Mouse (Mus musculus) lung, postnatal 0 days (tissue): ENCODE data around the gene Dach1. TPM values are rescaled to one million over a fixed set of nuclear protein-coding genes. Genes with fewer than 3 reads are reported as not detected.

ENCODE experiments used
- ATAC-seq: fragments of 200-750 bp; cut with Nextera tagmentation; 2 replicates; pipeline ENCODE4 v1.8.0; 2017; ENCODE audit warnings: moderate library complexity
- DNase-seq: peaks from one replicate; pipeline ENCODE4 v3.0.0-alpha.2; 2016; ENCODE audit warnings: low spot score
- H3K27ac ChIP-seq: fragments of 300-500 bp; sonication (generic); 2 replicates; pipeline ENCODE4 v1.5.1; 2014; ENCODE audit warnings: antibody characterized with exemption, mild to moderate bottlenecking, low read length, mixed read lengths
- H3K27me3 ChIP-seq: fragments of 300-500 bp; sonication (generic); replicated peaks from 2 replicates; pipeline ENCODE4 v1.6.1; 2014; ENCODE audit warnings: low read length, mixed read lengths; ENCODE audit not compliant: insufficient read depth
- H3K36me3 ChIP-seq: fragments of 300-500 bp; sonication (generic); 2 replicates; pipeline ENCODE4 v1.6.1; 2014; ENCODE audit warnings: low read length, mixed read lengths; ENCODE audit not compliant: insufficient read depth
- H3K4me1 ChIP-seq: fragments of 300-500 bp; sonication (generic); 2 replicates; pipeline ENCODE4 v1.6.1; 2014; ENCODE audit warnings: antibody characterized with exemption, low read depth, low read length, mixed read lengths; ENCODE audit not compliant: insufficient read depth
- H3K4me2 ChIP-seq: fragments of 300-500 bp; sonication (generic); replicated peaks from 2 replicates; pipeline ENCODE4 v1.6.1; 2014; ENCODE audit warnings: low read depth, mild to moderate bottlenecking, low read length, moderate library complexity, mixed read lengths
- H3K4me3 ChIP-seq: fragments of 300-500 bp; sonication (generic); 2 replicates; pipeline ENCODE4 v1.5.1; 2014; ENCODE audit warnings: low read depth, low read length
- H3K9ac ChIP-seq: fragments of 300-500 bp; sonication (generic); replicated peaks from 2 replicates; pipeline ENCODE4 v1.6.1; 2014; ENCODE audit warnings: low read depth, mild to moderate bottlenecking
- H3K9me3 ChIP-seq: fragments of 300-500 bp; sonication (generic); 2 replicates; pipeline ENCODE4 v1.6.1; 2016; ENCODE audit warnings: low read length, mixed read lengths
- CTCF ChIP-seq: IDR thresholded peaks from 2 replicates; pipeline ENCODE4 v1.5.1; 2016; ENCODE audit warnings: antibody characterized with exemption, mild to moderate bottlenecking
- EP300 ChIP-seq: IDR thresholded peaks from 2 replicates; pipeline ENCODE4 v1.6.1; 2016; ENCODE audit warnings: antibody characterized with exemption, mild to moderate bottlenecking, control low read depth
- WGBS: fragments of 180-500 bp; shearing (Covaris S2); extraction: QIAGEN DNeasy Blood & Tissue Kit; methylation state at CpG from one replicate; pipeline ENCODE4 v1.1.7; 2014; 5-methylcytosine and 5-hydroxymethylcytosine counted together
- polyA plus RNA-seq: library from polyadenylated mRNA; unstranded; fragments of >200 nt; fragmentation: Nextera tagmentation; extraction: Ambion mirVana; gene quantifications from 2 replicates; pipeline ENCODE4 v1.2.1, GENCODE M21; 2015

Gene Dach1
- polyA plus RNA-seq, 1 experiment from 2014 or later, result 4.2 TPM

DNA sequence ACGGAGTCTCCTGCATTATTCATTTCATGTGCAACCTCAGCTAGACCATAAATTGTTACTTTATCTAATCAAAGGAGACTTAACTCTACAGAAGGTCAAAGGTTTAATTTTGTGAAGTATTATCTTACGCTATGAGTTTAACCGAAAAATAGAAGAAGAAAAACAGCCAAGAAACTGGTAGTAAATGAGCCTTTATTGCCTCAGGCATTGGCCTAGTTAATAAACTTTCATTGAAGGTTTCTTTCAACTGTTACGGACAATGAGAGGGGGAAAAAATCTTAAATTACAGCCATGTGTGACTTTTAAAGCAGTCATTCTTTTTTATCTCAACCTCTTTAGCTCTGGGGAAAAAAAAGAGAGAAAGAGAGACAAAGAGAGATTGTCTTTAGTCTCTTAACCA lies 188.7 kb downstream of the Dach1 start:
- Histone ChIP-seq H3K4me2 (no peak overlapping the region), H3K27ac (no peak overlapping the region), H3K27me3 (no peaks in the 10 kb centered on the region), H3K9ac (no peak overlapping the region), H3K36me3 (no peaks in the 10 kb centered on the region), H3K4me1 (no peaks in the 10 kb centered on the region), H3K4me3 (no peak overlapping the region), H3K9me3 (no peaks in the 10 kb centered on the region)
- TF ChIP-seq CTCF, result no peak
- TF ChIP-seq EP300, result no peak
- DNase-seq, result no peak
- no peak for ATAC-seq
- 76% methylated on average over 4 of the region's 4 CpGs for WGBS

DNA sequence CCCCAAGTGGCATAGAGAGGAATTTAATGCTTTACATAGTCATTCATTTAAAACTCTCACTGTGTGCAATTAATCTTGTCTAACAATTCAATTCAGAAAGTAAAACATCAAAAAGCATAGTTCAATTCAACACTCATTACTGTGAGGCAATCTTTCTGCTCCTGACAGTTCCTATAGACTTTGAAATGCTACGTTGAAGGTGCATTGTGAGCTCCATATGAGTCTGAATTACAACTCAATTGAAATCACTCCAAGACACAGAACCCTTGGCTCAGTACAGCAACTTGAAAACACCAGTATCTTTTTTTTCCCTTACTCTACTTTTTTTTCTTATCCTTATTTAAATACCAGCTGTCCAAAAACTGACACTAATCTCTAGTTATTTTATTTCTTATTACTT lies 193.5 kb downstream of the Dach1 start:
- 53% methylated on average over 1 of the region's 1 CpGs for WGBS

GRCm38 (mm10) chr14:97975447-97975846 lies 194.1 kb downstream of the Dach1 start:
- no peak for TF ChIP-seq EP300
- TF ChIP-seq CTCF, result no peak
- WGBS, result 79% methylated on average over 7 of the region's 7 CpGs

More for the DNA sequence above, 193.5 kb downstream of the Dach1 start:
- H3K27ac ChIP-seq, result no peak overlapping the region
- no peaks in the 10 kb centered on the region for H3K9me3 ChIP-seq
- no peaks in the 10 kb centered on the region for H3K36me3 ChIP-seq
- ATAC-seq (no peak), DNase-seq (no peak)
- H3K4me2 ChIP-seq, result no peak overlapping the region
- H3K27me3 ChIP-seq, result no peaks in the 10 kb centered on the region
- H3K4me1 ChIP-seq, result no peaks in the 10 kb centered on the region
- TF ChIP-seq EP300 (no peak), CTCF (no peak)
- no peak overlapping the region for H3K4me3 ChIP-seq
- H3K9ac ChIP-seq, result no peak overlapping the region

DNA sequence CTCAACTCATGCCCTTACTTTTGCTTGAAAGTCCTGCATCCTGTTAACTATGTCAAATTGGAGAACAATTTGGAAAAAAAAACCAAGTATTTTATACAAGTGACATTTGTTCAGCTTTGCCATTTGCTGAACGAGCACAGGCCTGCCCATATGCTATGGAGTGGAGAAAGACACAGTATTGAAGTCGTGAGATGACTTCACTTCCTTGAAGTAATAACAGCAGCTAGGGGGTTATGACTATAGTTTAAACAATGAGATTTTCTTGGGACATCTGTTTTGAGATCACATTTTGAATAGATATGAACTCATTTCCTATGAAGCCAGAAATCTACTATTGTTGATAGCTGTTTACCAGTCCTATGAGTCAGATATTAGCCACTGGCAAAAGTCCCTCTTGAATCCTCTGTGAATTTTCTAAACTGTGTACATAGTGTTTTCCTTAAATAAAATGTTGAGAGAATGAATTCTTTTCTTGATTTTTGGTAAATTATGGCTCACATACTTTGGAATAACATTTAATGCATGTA lies 205.0 kb downstream of the Dach1 start:
- Histone ChIP-seq H3K27ac (0 out of 2 replicates have a peak overlapping the region, but pooled peaks have one; percentile 9), H3K4me1 (no peaks in the 10 kb centered on the region), H3K4me2 (no peak overlapping the region), H3K36me3 (no peaks in the 10 kb centered on the region), H3K4me3 (no peak overlapping the region), H3K9ac (no peak overlapping the region), H3K27me3 (no peaks in the 10 kb centered on the region), H3K9me3 (no peaks in the 10 kb centered on the region)
- 36% methylated on average over 2 of the region's 2 CpGs for WGBS
- TF ChIP-seq CTCF (no peak), EP300 (no peak; the same call in 1 of the 2 replicates)
- DNase-seq (peak; percentile 64), ATAC-seq (peak; percentile 81)

More at GRCm38 (mm10) chr14:97975447-97975846, 194.1 kb downstream of the Dach1 start:
- Histone ChIP-seq H3K27me3 (no peaks in the 10 kb centered on the region), H3K9ac (no peak overlapping the region), H3K36me3 (no peaks in the 10 kb centered on the region), H3K4me2 (no peak overlapping the region), H3K27ac (no peak overlapping the region), H3K4me3 (no peak overlapping the region), H3K9me3 (no peaks in the 10 kb centered on the region), H3K4me1 (no peaks in the 10 kb centered on the region)
- no peak for ATAC-seq
- no peak for DNase-seq

DNA sequence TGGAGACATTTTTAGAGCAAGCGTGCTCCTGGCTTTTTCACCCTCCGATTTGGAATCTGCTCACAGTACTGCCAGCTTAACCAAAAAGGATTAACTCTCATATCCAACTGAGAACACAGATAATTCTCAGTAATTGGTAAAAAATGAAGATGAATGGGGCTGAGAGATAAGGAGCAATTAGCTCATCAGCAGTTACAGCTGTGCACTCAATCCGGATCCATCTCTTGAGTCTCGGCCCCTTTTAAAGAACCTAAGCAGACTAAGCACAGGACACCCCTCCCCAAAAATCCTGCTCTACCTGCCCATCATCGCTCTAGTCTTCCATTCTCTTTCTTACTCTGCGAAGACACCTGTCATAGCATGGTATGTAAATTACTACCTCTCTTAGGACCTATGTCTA lies 205.9 kb downstream of the Dach1 start:
- H3K4me3 ChIP-seq, result no peak overlapping the region
- DNase-seq (no peak), ATAC-seq (no peak)
- no peak overlapping the region for H3K4me2 ChIP-seq
- TF ChIP-seq CTCF (no peak), EP300 (no peak)
- H3K36me3 ChIP-seq, result no peaks in the 10 kb centered on the region
- no peak overlapping the region for H3K9ac ChIP-seq
- no peaks in the 10 kb centered on the region for H3K4me1 ChIP-seq
- no peak overlapping the region for H3K27ac ChIP-seq
- 84% methylated on average over 6 of the region's 6 CpGs for WGBS
- H3K9me3 ChIP-seq, result no peaks in the 10 kb centered on the region
- no peaks in the 10 kb centered on the region for H3K27me3 ChIP-seq

DNA sequence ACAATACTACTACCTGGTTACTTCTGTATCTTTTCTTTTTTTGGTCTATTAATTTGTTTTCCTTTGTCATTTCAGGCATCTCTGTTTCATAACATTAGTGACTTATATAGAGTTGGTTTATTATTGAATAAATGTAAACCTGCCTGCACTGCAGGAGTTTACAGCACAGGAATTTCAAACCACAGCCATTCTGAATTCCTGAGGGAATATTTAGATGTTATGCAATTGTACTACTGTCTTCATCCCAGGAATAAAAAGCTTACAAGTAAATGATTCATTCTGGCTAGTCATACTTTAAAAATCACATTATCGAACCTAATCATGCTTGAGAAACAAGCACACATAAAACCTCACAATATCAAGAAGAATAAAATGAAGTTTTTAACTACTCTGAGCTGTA lies 213.2 kb downstream of the Dach1 start:
- no peak for DNase-seq
- no peaks in the 10 kb centered on the region for H3K36me3 ChIP-seq
- no peaks in the 10 kb centered on the region for H3K27me3 ChIP-seq

GRCm38 (mm10) chr14:97945471-97945870 lies 224.1 kb downstream of the Dach1 start:
- TF ChIP-seq EP300, result no peak
- WGBS, result 44% methylated on average over 2 of the region's 2 CpGs
- H3K4me3 ChIP-seq, result no peak overlapping the region
- no peaks in the 10 kb centered on the region for H3K36me3 ChIP-seq
- ATAC-seq (no peak), DNase-seq (no peak)
- no peaks in the 10 kb centered on the region for H3K4me1 ChIP-seq
- no peak overlapping the region for H3K27ac ChIP-seq
- H3K27me3 ChIP-seq, result no peaks in the 10 kb centered on the region
- no peak overlapping the region for H3K4me2 ChIP-seq
- H3K9me3 ChIP-seq, result no peaks in the 10 kb centered on the region
- H3K9ac ChIP-seq, result no peak overlapping the region

More for the DNA sequence above, 213.2 kb downstream of the Dach1 start:
- Histone ChIP-seq H3K4me2 (no peak overlapping the region), H3K9me3 (no peaks in the 10 kb centered on the region), H3K4me1 (no peaks in the 10 kb centered on the region), H3K27ac (no peak overlapping the region), H3K4me3 (no peak overlapping the region), H3K9ac (no peak overlapping the region)
- 67% methylated on average over 1 of the region's 1 CpGs for WGBS
- TF ChIP-seq CTCF (no peak), EP300 (no peak)
- ATAC-seq, result no peak
